In the genomic region with DNA sequence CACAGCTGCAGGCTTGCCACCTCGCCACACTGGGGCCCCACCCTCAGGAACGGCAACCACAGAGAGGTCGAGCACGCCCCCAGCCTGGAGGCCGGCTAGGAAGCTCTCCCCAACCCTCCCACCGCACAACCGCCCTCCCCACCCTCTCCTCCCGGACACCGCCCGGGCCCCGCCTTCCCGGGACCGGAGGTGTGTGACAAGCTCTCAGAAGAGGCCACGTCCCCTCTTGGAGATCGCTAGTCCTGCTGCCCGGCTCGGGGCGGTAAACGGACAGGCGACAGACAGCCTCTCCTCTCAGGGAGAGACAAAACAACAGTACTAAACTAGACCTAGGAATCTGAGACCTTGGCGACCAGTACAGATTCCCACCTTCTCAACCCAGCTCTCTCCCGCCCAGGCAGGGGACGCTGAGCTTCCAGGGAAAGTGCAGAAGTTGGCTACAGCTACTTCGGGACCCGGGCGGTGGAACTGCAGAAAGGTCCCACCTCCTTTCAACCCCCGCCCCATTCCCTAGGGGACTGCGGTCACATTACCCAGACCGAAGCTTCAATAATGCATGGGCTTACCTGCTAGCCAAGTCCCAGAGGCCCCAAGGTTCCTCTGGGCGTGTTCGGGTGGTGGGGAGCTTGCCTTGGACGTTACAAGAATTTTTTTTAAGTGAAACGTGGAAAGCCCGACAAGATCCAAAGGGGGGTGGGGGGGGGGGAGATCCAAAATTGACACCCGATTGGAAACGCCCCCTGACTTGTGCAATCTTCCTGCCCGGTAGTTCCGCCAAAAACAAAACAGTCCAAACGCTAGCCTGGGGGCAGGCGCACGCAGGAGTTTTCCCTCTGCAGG, we compare ENCODE assay signal across 8 mouse cellular contexts. TPM values are rescaled to one million over a fixed set of nuclear protein-coding genes. Genes with fewer than 3 reads are reported as not detected.
DNase-seq lines count a peak whose midpoint lies in the region; ATAC-seq lines count a peak whose summit lies in the region.

No protein-coding gene starts in this region.

- H3K9me3 ChIP-seq in lung, embryonic 15.5 days: no peaks in the 10 kb centered on the region

- no peaks in the 10 kb centered on the region for H3K27me3 ChIP-seq in lung, embryonic 15.5 days

- peak overlapping the region; percentile 79 for H3K9ac ChIP-seq in lung, embryonic 15.5 days

- H3K27ac ChIP-seq in lung, embryonic 15.5 days: peak overlapping the region; percentile 96

- H3K4me3 ChIP-seq in lung, embryonic 15.5 days: peak overlapping the region; percentile 84

- DNase-seq in B cell, adult 2 months: peak; percentile 91 to 93
- DNase-seq in adrenal gland, adult (ENCODE audit: inconsistent age in 2 of 2, low spot score in 1 of 2): peak; percentile 88 to 96
- peak; percentile 81 for DNase-seq in embryo, embryonic 10.5 days (ENCODE audit: low spot score)
- DNase-seq in heart, adult 11 months: peak; percentile 99
- peak; percentile 71 for DNase-seq in kidney, adult 11 months
- DNase-seq in thymus, postnatal 4 days: peak; percentile 68

- under 1% methylated on average over 41 of the region's 41 CpGs for WGBS in lung, embryonic 15.5 days

- H3K4me1 ChIP-seq in lung, embryonic 15.5 days: peaks cover 18% of the 10 kb centered on the region

- H3K36me3 ChIP-seq in lung, embryonic 15.5 days: no peaks in the 10 kb centered on the region

- ATAC-seq in lung, embryonic 15.5 days (ENCODE audit: borderline replicate concordance, extremely low read depth, low FRiP score, low TSS enrichment): peak; percentile 82
- peak; percentile 58 for ATAC-seq in neutrophil, adult 5-6 weeks (ENCODE audit: extremely low read depth, insufficient number of reproducible peaks, low FRiP score, poor library complexity, severe bottlenecking)

- H3K4me2 ChIP-seq in lung, embryonic 15.5 days: peak overlapping the region; percentile 90

RNA-seq across cellular contexts. Expression of gene Utrn, which starts 0.8 kb away (rescaled TPM):
- polyA plus RNA-seq in lung, embryonic 15.5 days (2015; fragmentation: Nextera tagmentation; extraction: Ambion mirVana): 62.6 and 78.8 TPM in 2 replicates
- total RNA-seq in neutrophil, adult 5-6 weeks (2017): 84.1 TPM in 2 replicates

Comparison
In these comparisons a context has a peak if more than half of its experiments do, and no peak if none do; other contexts are left out.
1. Peak in every context shown above with its lines: DNase-seq, ATAC-seq, H3K4me3 ChIP-seq and H3K27ac ChIP-seq.